Mouse (Mus musculus) heart, postnatal 25 days (tissue): ENCODE results near the gene Gm19410. TPM values are rescaled to one million over a fixed set of nuclear protein-coding genes. Genes with fewer than 3 reads are reported as not detected.

Experiments used
- DNase-seq: peaks from one replicate; pipeline ENCODE4 v3.0.0; 2022; ENCODE audit warnings: low spot score
- intact Hi-C: fragments of 180-260 bp; cut with DNase I; formaldehyde crosslinking; loops from one replicate; pipeline ENCODE4 v1.15.1; 2025
- microRNA-seq: library from miRNA; unstranded; fragments of <30 nt; microRNA quantifications from one replicate; pipeline ENCODE4 v1.2.0, GENCODE M21; 2022
- total RNA-seq, 2 experiments: library from RNA; stranded (reverse); gene quantifications; 2 replicates each; pipeline ENCODE4 v1.2.3; 2021

Gm19410 gene
- under 1 TPM; 0.62 to 0.70 TPM for total RNA-seq

GRCm38 (mm10) chr8:35765499-35766193 lies at the start of gene Gm19410:
Gm19410 (plus strand) TSS chr8:35765790.
- intact Hi-C loops = no loop called here
- no peak for DNase-seq

DNA sequence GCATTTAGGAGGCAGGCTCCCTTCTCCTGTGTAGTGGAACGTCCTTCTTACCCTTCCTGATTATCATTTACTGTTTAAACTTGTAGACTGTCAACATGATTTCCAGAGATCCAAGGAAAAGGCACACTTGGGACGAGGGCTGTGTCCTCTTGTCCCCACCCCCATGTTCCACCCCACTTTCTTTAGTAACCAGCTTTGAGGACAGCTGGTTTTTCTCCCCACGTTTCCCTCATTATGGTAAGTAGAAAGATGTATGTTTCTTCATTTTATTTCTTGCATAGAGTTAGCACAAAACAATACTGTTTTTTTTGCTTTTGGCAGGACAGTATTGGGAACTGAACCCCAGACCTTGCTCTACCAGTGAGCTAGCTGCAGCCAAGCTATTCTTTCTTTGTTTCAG lies 34.8 kb upstream of the Gm19410 start:
- intact Hi-C loops = no loop called here
- DNase-seq = no peak

DNA sequence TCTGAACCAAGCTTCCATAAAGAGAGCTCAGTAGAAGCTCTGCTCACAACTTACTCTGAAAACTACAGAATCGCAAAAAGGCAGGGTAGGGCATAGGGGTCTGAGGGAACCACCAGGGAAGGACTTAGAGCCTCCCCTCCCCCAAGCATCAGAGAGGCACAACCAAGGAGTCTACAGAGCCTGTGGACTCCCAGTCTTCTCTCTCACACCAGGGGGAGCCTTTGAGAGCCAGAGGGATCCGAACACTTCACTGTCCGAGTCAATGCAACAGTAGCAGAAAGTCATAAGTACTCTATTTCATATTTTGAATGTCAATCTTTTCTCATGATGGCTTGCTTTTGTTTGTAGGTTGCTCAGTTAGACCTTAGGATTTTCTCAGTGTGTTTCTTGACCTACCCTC lies 30.2 kb upstream of the Gm19410 start:
- no peak for DNase-seq
- intact Hi-C loops = no loop called here

- intact Hi-C loops = no loop called here
- DNase-seq = no peak
These were observed 9.4 kb upstream of the Gm19410 start for GRCm38 (mm10) chr8:35756202-35756601.

DNA sequence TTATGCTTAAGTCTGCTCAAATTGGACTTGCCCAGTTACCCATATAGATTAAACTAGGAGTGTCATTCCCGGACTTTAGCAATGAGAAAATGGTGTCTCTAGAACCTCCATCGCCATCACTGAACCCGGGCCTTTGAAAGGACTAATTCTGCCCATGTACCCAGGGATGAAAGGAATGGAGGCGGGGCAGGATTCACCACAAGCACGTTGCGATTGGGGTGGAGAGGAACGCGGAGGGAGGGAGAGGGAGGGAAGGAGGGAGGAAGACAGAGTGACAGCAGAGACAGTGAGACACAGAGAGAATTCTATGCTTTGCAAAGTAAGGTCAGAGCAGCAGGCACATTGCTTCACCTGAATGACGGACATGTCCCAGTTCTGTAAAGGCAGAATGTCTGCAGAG lies 570 bp upstream of the Gm19410 start:
- intact Hi-C loops = no loop called here
- no peak for DNase-seq

DNA sequence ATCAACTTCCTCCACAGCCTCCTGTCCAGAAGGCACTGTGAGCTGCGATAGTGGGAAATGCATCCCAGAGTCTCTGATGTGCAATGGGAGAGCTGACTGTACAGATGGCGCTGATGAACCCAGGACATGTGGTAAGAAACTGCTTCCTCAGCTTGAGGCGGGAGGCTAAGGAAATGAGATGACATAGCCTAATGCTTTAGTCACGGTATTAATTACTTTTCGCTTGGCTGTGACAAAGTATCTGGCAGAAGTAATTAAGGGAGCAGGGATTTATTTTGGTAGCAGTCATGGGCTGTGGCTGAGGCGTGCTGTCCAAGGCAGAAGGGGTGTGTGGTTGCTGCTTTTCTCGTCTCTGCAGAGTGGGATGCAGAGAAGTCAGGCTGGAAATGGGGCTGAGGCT lies 7.9 kb downstream of the Gm19410 start:
- intact Hi-C loops = no loop called here
- no peak for DNase-seq

Small RNAs within 50 kb of the gene (microRNA-seq; reads per million reads assigned to microRNA genes)
- not detected for gene Gm44474
